Mouse (Mus musculus) lung, postnatal 0 days (tissue): ENCODE measurements around the gene Ociad1.

Experiments
- CTCF ChIP-seq: IDR thresholded peaks from 2 replicates; pipeline ENCODE4 v1.5.1; 2016; ENCODE audit warnings: antibody characterized with exemption, mild to moderate bottlenecking
- EP300 ChIP-seq: IDR thresholded peaks from 2 replicates; pipeline ENCODE4 v1.6.1; 2016; ENCODE audit warnings: antibody characterized with exemption, mild to moderate bottlenecking, control low read depth

DNA sequence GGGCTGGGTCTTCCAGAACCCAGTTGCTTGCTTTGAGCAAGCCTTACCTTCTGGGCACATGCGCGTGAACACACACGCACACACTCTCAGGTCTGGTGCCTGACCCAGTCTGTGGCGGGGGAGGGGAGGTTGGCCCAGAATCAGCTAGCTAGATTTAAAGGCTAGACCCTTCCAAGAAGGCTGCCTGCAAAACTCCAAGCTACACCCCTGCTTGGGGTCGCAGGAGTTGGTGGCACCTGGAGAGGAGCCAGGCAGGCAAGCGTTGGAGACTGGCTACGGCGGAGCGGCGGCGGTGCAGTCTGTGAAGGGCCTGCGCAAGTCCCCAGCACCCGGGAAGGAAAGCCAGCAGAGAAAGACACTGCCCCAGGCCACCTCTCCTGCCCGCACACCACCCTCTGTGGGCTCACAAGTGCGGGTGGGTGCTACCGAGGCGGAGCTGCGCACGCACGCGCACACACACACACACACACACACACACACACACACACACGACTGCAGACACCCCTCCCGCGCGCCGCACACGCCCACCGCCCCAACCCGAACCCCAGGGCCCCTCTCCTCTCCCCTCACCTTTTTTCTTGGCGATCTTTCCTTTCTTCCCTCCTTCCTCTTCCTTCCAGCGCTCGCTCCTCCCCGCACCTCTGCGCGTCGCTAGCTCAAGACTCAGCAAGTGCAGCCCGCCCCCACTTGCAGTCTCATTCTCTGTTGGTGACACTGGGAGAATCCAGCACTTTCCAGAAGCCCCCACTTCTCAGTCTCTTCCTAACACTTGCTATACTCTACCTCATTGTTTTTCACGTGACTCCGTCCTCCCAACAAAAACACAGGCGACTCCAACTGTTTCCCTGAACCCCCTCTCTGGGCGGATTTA, 45.6 kb downstream of the Ociad1 start:
- no peak for TF ChIP-seq CTCF
- TF ChIP-seq EP300 = no peak
